Mouse (Mus musculus) midbrain, embryonic 13.5 days (tissue): Measurements from ENCODE around the gene Fam92b. TPM values are rescaled to one million over a fixed set of nuclear protein-coding genes. Genes with fewer than 3 reads are reported as not detected.

ENCODE experiments used
- ATAC-seq: fragments of 200-750 bp; cut with Nextera tagmentation; 2 replicates; pipeline ENCODE4 v1.8.0; 2017; ENCODE audit warnings: mild to moderate bottlenecking, moderate TSS enrichment, moderate library complexity
- H3K27ac ChIP-seq: fragments of 300-500 bp; sonication (generic); 2 replicates; pipeline ENCODE4 v1.5.1; 2015; ENCODE audit warnings: inconsistent platforms, mild to moderate bottlenecking, moderate library complexity
- H3K27me3 ChIP-seq: fragments of 300-500 bp; sonication (generic); 2 replicates; pipeline ENCODE4 v1.6.1; 2015; ENCODE audit warnings: mild to moderate bottlenecking, inconsistent platforms
- H3K36me3 ChIP-seq: fragments of 300-500 bp; sonication (generic); 2 replicates; pipeline ENCODE4 v1.6.1; 2015; ENCODE audit warnings: mild to moderate bottlenecking, inconsistent platforms
- H3K4me1 ChIP-seq: fragments of 300-500 bp; sonication (generic); replicated peaks from 2 replicates; pipeline ENCODE4 v1.6.1; 2015; ENCODE audit warnings: inconsistent platforms
- H3K4me2 ChIP-seq: fragments of 300-500 bp; sonication (generic); replicated peaks from 2 replicates; pipeline ENCODE4 v1.6.1; 2015; ENCODE audit warnings: moderate library complexity, mild to moderate bottlenecking, inconsistent platforms
- H3K4me3 ChIP-seq: fragments of 300-500 bp; sonication (generic); replicated peaks from 2 replicates; pipeline ENCODE4 v1.5.1; 2015; ENCODE audit warnings: mild to moderate bottlenecking, inconsistent platforms
- H3K9ac ChIP-seq: fragments of 300-500 bp; sonication (generic); replicated peaks from 2 replicates; pipeline ENCODE4 v1.6.1; 2015; ENCODE audit warnings: mild to moderate bottlenecking, inconsistent platforms
- H3K9me3 ChIP-seq: fragments of 300-500 bp; sonication (generic); 2 replicates; pipeline ENCODE4 v1.6.1; 2016; ENCODE audit warnings: mild to moderate bottlenecking, inconsistent platforms
- WGBS: fragments of 180-500 bp; shearing (Covaris S2); methylation state at CpG from one replicate; pipeline ENCODE4 v1.1.7; 2015; 5-methylcytosine and 5-hydroxymethylcytosine counted together
- polyA plus RNA-seq: library from polyadenylated mRNA; unstranded; fragments of >200 nt; fragmentation: Nextera tagmentation; extraction: Ambion mirVana; gene quantifications from 2 replicates; pipeline ENCODE4 v1.2.1, GENCODE M21; 2015

The Fam92b gene
- polyA plus RNA-seq, 1 experiment from 2014 or later, result 2.3 TPM

DNA sequence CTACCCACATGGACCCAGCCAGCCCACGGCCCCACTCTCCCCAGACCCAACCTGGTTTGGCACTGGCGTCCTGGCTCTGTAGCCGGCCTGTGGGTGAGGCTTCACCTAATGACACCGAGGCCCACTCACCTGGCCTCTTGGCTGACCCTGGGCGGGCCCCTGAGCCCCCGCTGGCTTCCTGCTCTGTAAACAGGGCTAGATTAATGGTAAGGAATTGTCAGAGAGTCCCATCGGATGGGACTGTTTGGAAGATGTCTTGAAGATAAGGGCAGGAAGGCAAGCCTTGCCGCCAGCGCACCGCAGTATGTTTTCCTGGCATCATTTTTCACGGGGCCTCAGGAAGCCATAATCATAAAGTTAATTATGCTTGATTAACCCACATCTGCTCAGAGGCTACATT, 30.8 kb upstream of the Fam92b start:
- ATAC-seq, result no peak
- Histone ChIP-seq H3K9me3 (no peaks in the 10 kb centered on the region), H3K27ac (no peak overlapping the region), H3K27me3 (no peaks in the 10 kb centered on the region), H3K4me2 (no peak overlapping the region), H3K4me3 (no peak overlapping the region), H3K4me1 (peaks cover 17% of the 10 kb centered on the region), H3K36me3 (no peaks in the 10 kb centered on the region), H3K9ac (no peak overlapping the region)
- WGBS, result 82% methylated on average over 11 of the region's 11 CpGs

DNA sequence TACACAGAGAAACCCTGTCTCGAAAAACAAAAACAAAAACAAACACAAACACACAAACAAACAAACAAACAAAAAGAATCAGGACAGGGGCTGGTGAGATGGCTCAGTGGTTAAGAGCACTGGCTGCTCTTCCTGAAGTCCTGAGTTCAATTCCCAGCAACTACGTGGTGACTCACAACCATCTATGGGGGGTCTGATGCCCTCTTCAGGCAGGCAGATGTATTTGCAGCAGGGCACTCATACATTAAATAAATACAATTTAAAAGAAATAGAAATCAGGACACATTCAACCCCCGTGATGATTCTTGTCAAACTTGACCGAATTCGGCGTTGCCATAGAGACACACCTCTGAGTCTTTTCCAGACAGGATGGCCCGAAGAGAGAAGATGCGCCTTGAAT, 30.1 kb upstream of the Fam92b start:
- Histone ChIP-seq H3K4me3 (no peak overlapping the region), H3K27me3 (no peaks in the 10 kb centered on the region), H3K9me3 (no peaks in the 10 kb centered on the region), H3K4me2 (no peak overlapping the region), H3K4me1 (peaks cover 17% of the 10 kb centered on the region), H3K27ac (no peak overlapping the region), H3K36me3 (no peaks in the 10 kb centered on the region), H3K9ac (no peak overlapping the region)
- 90% methylated on average over 8 of the region's 8 CpGs for WGBS
- ATAC-seq, result no peak

DNA sequence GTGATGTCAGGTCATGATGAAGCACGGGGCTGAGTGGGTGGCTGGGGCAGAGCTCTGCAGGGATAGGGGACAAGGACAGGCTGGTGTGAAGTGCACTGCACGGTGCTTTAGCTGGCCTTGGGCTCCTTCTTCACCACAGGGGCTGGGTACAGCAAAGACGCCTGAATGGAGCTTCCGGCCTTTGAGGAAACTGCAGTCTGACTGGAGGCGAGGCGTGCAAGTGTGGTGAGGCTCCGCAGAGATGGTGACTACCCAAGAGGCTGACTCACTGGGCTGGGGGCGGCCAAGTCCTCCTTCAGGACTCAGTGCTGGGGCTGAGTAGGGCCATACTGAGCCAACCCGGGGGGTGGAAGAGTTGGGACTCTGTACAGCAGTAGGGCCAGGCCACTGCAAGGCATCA, 28.6 kb upstream of the Fam92b start:
- ATAC-seq, result no peak
- Histone ChIP-seq H3K9me3 (no peaks in the 10 kb centered on the region), H3K4me3 (no peak overlapping the region), H3K9ac (no peak overlapping the region), H3K27ac (no peak overlapping the region), H3K36me3 (no peaks in the 10 kb centered on the region), H3K4me1 (peaks cover 8% of the 10 kb centered on the region), H3K27me3 (no peaks in the 10 kb centered on the region), H3K4me2 (no peak overlapping the region)
- WGBS, result 86% methylated on average over 9 of the region's 9 CpGs

DNA sequence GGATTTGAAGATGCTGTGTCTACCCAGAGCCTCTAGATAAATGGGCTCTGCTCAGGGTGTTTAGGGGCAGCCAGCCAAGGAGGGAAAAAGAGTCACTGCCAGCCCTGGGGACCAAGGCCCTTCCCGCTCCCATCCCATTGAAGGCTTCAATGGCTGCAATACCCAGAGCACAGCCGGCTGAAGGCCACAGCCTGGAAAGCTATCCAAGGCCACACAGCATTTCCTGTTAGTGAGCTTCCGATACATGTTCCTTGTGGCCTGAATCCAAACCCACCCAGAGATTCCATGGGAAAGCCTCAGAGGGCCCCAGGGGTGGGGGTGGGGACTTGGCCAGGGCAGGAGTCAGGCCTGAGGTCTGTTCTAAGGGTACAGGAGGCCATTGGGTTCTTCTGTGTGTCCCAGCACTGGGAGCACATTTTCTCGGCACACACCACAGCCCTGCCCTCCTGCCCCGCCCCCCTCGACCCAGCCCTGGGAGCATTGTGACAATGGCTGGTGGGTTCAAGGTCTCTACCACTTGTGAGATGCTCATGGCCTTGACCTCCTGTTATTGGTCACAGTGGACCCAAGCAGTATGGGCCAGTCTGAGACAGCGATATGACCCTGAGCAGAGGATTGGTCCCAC, 27.6 kb upstream of the Fam92b start:
- no peaks in the 10 kb centered on the region for H3K4me1 ChIP-seq
- ATAC-seq, result no peak
- 75% methylated on average over 7 of the region's 7 CpGs for WGBS

DNA sequence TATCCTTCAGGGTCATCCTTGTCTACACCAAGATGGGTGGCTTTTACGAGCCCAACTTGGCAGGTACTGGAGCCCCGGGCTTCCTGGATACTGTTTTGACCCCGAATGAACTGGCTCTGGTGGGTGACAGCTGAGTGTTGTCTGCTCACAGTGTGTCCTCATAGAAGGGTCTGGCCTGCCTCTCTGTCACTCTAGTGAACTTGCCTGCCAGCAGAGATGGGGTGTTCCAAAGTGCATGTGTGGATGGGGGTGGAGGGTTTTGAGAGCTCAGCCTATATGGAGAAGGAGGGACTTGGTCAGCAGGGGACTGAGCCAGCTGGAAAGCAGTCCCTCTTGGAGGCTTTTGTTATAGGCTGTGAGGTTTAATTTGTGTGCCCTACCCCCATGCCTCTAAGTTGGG, 25.3 kb upstream of the Fam92b start:
- 78% methylated on average over 3 of the region's 3 CpGs for WGBS
- ATAC-seq, result no peak

More for the DNA sequence above, 27.6 kb upstream of the Fam92b start:
- no peaks in the 10 kb centered on the region for H3K9me3 ChIP-seq
- no peak overlapping the region for H3K9ac ChIP-seq
- H3K27ac ChIP-seq, result no peak overlapping the region
- H3K27me3 ChIP-seq, result no peaks in the 10 kb centered on the region
- no peak overlapping the region for H3K4me2 ChIP-seq
- no peak overlapping the region for H3K4me3 ChIP-seq
- H3K36me3 ChIP-seq, result no peaks in the 10 kb centered on the region

DNA sequence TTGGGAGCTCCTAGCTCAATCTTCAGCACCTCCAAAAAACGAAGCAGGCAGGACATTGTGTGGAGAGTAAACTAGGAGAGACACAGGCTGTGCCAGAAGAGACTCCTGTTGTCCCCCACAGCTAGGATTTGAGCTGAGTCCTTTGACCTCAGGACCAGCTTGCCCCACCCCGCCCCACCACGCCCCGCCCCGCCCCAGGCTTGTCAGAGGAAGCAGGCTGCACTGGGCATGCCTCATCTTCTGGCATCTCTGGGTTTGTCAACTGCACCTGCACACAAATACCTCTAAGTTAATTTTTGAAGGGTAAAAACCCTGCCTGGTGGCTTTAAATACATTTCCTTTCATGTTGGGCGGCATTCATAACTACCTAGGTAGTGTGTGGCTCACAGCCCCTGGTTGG, 24.1 kb upstream of the Fam92b start:
- Histone ChIP-seq H3K9me3 (no peaks in the 10 kb centered on the region; the same call in 1 of the 2 replicates), H3K4me3 (no peak overlapping the region), H3K4me1 (no peaks in the 10 kb centered on the region), H3K27ac (no peak overlapping the region), H3K36me3 (no peaks in the 10 kb centered on the region), H3K27me3 (no peaks in the 10 kb centered on the region), H3K9ac (no peak overlapping the region), H3K4me2 (no peak overlapping the region)
- 93% methylated on average over 6 of the region's 6 CpGs for WGBS
- no peak for ATAC-seq

More for the DNA sequence above, 25.3 kb upstream of the Fam92b start:
- no peaks in the 10 kb centered on the region for H3K27me3 ChIP-seq
- no peak overlapping the region for H3K27ac ChIP-seq
- H3K9me3 ChIP-seq, result no peaks in the 10 kb centered on the region; the same call in 1 of the 2 replicates
- no peaks in the 10 kb centered on the region for H3K4me1 ChIP-seq
- H3K4me3 ChIP-seq, result no peak overlapping the region
- no peak overlapping the region for H3K4me2 ChIP-seq
- H3K9ac ChIP-seq, result no peak overlapping the region
- no peaks in the 10 kb centered on the region for H3K36me3 ChIP-seq

DNA sequence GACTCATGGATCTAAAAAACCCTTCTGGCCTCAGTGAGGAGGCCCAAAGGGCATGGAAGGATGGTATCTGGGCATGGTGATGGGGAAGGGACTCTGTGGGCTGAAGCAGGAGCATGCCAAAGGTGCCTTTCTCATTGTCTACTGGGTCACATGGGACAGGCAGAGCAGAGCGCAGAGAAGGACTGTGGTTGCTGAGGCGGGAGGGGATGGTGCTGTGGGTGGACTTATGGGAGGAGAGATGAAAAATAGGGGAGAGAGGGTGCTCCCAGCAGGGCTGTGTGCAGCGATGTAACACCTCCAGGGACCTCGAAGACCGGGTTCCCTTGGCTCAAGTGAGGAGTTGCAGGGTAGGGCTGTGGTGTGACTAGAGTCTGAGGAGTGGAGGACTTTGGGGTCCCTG, 14.9 kb upstream of the Fam92b start:
- H3K27ac ChIP-seq, result 0 out of 2 replicates have a peak overlapping the region, but pooled peaks have one; percentile 79
- WGBS, result 95% methylated on average over 5 of the region's 5 CpGs
- no peak for ATAC-seq
- H3K9ac ChIP-seq, result no peak overlapping the region
- H3K4me3 ChIP-seq, result no peak overlapping the region
- H3K27me3 ChIP-seq, result no peaks in the 10 kb centered on the region
- H3K4me1 ChIP-seq, result peaks cover 13% of the 10 kb centered on the region
- no peaks in the 10 kb centered on the region for H3K9me3 ChIP-seq
- H3K36me3 ChIP-seq, result no peaks in the 10 kb centered on the region
- no peak overlapping the region for H3K4me2 ChIP-seq

DNA sequence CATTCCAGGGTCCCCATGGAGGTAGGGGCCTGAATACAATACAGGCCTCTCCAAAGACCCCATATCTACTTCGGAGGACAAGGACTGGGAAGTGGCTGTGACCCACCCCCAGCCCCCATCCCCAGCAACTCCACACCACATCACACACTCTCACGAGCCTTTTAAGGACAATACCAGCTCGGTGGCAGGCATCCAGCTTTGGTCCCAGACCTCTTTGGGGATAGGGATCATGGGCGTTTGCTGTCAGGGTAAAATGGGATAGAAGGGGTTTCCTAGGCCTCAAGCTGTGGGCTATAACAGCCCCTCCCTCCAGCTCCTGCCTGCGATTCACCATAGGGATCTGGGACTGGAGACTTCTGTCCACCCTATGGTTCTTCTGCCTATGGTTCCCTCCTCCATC, 14.4 kb upstream of the Fam92b start:
- Histone ChIP-seq H3K27me3 (no peaks in the 10 kb centered on the region), H3K4me2 (no peak overlapping the region; the same call in 1 of the 2 replicates), H3K36me3 (no peaks in the 10 kb centered on the region), H3K9me3 (no peaks in the 10 kb centered on the region), H3K4me1 (peaks cover 18% of the 10 kb centered on the region), H3K9ac (no peak overlapping the region), H3K4me3 (no peak overlapping the region), H3K27ac (peak overlapping the region; percentile 79)
- no peak; the same call in 1 of the 2 replicates for ATAC-seq
- WGBS, result 71% methylated on average over 5 of the region's 5 CpGs

DNA sequence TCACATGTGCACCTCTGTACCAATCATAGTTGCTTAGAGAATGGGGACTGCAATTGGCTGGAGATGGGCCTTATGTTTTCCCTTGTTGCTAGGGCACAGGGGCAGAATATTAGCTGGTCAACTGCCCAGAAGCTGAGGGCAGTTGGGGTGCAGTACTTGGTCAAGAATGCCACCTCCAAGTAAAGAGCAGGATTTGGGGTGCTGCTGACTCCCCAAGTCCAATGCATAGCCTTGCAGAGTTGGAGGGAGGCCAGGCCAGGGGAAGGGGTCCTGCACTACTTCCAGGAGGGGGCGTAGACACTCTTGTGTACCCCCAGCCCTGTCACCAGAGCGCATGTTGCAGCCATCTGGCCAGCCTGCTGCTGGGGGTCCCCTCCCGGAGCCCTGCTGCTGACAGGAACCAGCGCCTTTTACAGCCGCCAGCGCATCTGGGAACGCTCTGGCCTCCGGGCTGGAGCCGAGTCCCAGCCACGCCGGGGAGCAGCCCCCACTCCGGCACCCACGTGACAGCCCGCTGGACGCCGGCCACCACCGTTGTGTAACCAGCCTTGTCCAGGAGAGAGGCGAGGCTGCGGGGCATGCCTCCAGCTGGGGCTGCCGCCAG, 13.6 kb upstream of the Fam92b start:
- H3K4me3 ChIP-seq, result peak overlapping the region; percentile 15; the same call in 1 of the 2 replicates
- H3K4me2 ChIP-seq, result peak overlapping the region; percentile 48
- H3K36me3 ChIP-seq, result no peaks in the 10 kb centered on the region
- H3K27ac ChIP-seq, result peak overlapping the region; percentile 79
- 42% methylated on average over 20 of the region's 20 CpGs for WGBS
- H3K27me3 ChIP-seq, result no peaks in the 10 kb centered on the region
- peaks cover 25% of the 10 kb centered on the region for H3K4me1 ChIP-seq
- ATAC-seq, result peak; percentile 78
- H3K9me3 ChIP-seq, result no peaks in the 10 kb centered on the region
- peak overlapping the region; percentile 36; the same call in 1 of the 2 replicates for H3K9ac ChIP-seq

DNA sequence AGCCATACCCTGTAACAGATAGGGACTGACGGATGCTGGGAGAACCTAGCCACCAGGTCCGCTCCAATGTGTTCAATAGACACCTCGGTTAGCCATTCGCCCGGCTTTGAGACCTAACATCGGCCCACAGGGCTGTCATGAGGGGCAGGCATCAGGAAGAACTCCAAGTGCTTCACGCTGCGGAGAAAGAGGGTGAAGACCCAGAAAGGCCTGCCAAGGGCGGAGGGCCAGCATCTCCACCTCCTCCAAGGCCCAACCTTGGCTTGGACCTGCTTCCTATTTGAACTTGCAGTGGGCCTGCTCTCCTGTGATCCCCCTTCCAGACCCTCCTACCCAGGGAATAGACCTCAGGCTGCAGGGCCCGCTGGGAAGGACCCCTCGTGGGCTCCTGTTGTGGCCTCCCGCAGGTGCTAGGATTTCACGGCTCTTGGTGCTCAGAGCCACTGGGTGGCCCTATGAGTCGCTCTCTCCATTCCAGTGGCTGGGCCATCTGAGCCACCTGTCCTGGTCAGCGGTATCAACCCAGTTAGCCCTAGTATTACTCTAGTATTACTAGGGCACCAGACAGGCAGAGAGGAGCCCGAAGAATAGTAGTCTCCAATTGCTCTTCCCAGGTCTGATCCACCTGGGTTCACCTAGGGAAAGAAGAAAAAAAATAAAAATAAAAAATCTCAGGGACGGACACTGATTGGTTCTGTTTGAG, 13.0 kb upstream of the Fam92b start:
- Histone ChIP-seq H3K9ac (no peak overlapping the region), H3K27me3 (no peaks in the 10 kb centered on the region), H3K27ac (0 out of 2 replicates have a peak overlapping the region, but pooled peaks have one; percentile 25), H3K4me1 (peaks cover 31% of the 10 kb centered on the region), H3K4me2 (no peak overlapping the region), H3K36me3 (no peaks in the 10 kb centered on the region), H3K4me3 (no peak overlapping the region), H3K9me3 (no peaks in the 10 kb centered on the region)
- 0 out of 2 replicates have a peak, but pooled peaks have one; percentile 15 for ATAC-seq
- 79% methylated on average over 17 of the region's 17 CpGs for WGBS

DNA sequence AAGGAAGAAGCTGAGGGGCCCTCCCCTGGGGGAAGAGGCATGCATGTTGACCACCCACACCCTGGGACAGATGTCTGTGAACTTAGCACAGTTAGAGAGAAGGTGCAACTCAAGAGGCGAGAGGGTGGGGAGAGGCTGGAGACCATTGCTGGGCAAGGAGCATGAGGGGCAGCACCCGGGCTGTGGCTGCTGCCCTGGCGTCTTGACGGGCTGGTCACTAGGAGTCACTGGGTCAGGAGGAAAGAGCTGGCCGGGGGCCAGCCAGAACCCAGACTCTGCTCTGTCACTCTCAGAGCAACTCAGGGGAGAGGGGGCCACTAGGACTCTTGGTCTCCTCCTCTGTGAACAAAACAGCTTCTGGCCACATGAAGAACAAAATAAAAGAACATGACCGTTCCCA, 12.2 kb upstream of the Fam92b start:
- Histone ChIP-seq H3K4me1 (peaks cover 40% of the 10 kb centered on the region), H3K4me2 (no peak overlapping the region), H3K9me3 (no peaks in the 10 kb centered on the region), H3K4me3 (no peak overlapping the region), H3K9ac (no peak overlapping the region), H3K27ac (no peak overlapping the region), H3K27me3 (no peaks in the 10 kb centered on the region), H3K36me3 (no peaks in the 10 kb centered on the region)
- no peak for ATAC-seq
- 83% methylated on average over 6 of the region's 6 CpGs for WGBS

DNA sequence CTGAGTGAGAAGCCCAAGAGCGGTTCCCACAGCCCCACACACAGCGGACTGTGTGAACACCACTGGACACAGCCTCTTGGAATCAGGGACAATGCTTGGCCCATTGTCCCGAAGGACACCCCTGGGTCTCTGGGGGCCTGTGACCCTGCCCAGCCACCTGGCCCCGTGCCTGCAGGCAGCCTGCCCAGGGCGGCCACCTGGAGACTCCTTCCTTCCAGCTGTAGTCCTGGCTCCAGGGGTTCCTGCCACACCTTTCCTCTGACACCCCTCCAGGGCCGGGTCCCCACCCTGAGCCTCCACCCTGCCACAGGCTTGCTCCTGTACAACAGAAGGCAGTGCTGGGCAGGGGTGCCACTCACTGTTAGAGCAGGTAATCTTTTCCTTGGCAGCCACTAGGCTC, 11.2 kb upstream of the Fam92b start:
- no peaks in the 10 kb centered on the region for H3K27me3 ChIP-seq
- H3K4me1 ChIP-seq, result peaks cover 44% of the 10 kb centered on the region
- no peak for ATAC-seq
- no peaks in the 10 kb centered on the region for H3K9me3 ChIP-seq
- H3K4me3 ChIP-seq, result no peak overlapping the region
- no peak overlapping the region for H3K27ac ChIP-seq
- no peak overlapping the region for H3K9ac ChIP-seq
- H3K4me2 ChIP-seq, result no peak overlapping the region
- WGBS, result 82% methylated on average over 6 of the region's 6 CpGs
- no peaks in the 10 kb centered on the region for H3K36me3 ChIP-seq
